Mouse (Mus musculus): ENCODE measurements around the gene Afap1. TPM values are rescaled to one million over a fixed set of nuclear protein-coding genes. Genes with fewer than 3 reads are reported as not detected.

Gene Afap1
- polyA plus RNA-seq, 2 experiments: 19.5 to 20.4 TPM

DNA sequence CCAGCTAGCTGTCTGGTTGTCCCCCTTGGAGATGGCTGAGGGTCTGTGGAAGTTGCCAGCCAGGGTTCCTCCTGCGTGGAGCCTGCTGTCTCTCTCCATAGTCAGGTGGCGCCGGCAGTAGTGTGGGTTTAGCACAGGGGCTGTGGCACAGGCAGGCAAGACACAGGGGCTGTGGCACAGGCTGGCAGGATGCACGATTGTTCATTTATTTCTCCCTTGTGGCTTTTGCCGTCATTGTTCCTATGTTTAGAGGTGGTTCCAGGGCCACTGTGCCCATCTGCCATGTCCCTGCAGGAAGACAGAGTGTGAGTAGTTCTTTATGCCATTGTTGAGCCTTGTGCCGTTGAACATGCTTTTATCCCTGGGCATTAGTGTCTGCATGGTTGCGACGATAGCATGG, 33.4 kb downstream of the Afap1 start:
- ATAC-seq (ENCODE audit: low FRiP score, low read depth): no peak
- H3K9me3 ChIP-seq (ENCODE audit: control insufficient read depth, low read length): no peaks in the 10 kb centered on the region
- peaks cover 55% of the 10 kb centered on the region for H3K4me1 ChIP-seq (ENCODE audit: control insufficient read depth, insufficient read depth, low read length)
- no peak for DNase-seq (ENCODE audit: low spot score)
- TF ChIP-seq POLR2A (IDR thresholded peaks at IDR 0.05; ENCODE audit: borderline replicate concordance, extremely low read depth, insufficient read depth, insufficient read length): no peak
- H3K4me3 ChIP-seq (replicated peaks; ENCODE audit: low read length): no peak overlapping the region
- H3K36me3 ChIP-seq (ENCODE audit: control insufficient read depth, insufficient read depth, low read length): no peaks in the 10 kb centered on the region
- no peak overlapping the region for H3K9ac ChIP-seq (ENCODE audit: low read depth, low read length, severe bottlenecking)
- H3K27me3 ChIP-seq (ENCODE audit: control insufficient read depth, insufficient read depth, low read length): no peaks in the 10 kb centered on the region
- no peak overlapping the region for H3K27ac ChIP-seq (replicated peaks; ENCODE audit: low read depth, low read length)
- no peak overlapping the region for H3K4me2 ChIP-seq (replicated peaks; ENCODE audit: low read depth, low read length, severe bottlenecking)
- WGBS: 84% methylated on average over 8 of the region's 8 CpGs

DNA sequence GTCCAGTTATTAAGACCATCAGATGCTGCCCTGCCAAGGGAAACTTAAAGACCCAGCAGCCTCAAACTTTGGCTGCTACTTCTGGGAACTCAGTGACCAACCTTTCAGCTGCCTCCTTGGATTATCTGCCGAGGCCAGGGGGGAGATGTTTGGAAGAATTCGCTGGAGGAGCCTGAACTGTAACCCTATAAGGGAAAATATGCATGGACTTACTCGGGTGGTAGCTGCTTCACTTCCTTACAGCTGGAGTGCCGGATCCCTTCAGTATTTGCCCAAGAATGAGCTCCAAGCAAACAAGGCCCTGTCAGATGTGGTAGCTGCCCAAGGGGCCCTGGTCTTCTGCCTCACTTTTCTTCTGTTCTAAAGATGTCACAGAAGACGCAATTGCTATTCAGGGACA, 38.2 kb downstream of the Afap1 start:
- ATAC-seq (ENCODE audit: low FRiP score, low read depth) (no peak), DNase-seq (ENCODE audit: low spot score) (no peak)
- Histone ChIP-seq H3K4me2 (replicated peaks; ENCODE audit: low read depth, low read length, severe bottlenecking) (no peak overlapping the region), H3K9ac (ENCODE audit: low read depth, low read length, severe bottlenecking) (no peak overlapping the region), H3K9me3 (ENCODE audit: control insufficient read depth, low read length) (no peaks in the 10 kb centered on the region), H3K27ac (replicated peaks; ENCODE audit: low read depth, low read length) (no peak overlapping the region), H3K4me1 (ENCODE audit: control insufficient read depth, insufficient read depth, low read length) (peaks cover 17% of the 10 kb centered on the region), H3K27me3 (ENCODE audit: control insufficient read depth, insufficient read depth, low read length) (no peaks in the 10 kb centered on the region), H3K4me3 (replicated peaks; ENCODE audit: low read length) (no peak overlapping the region), H3K36me3 (ENCODE audit: control insufficient read depth, insufficient read depth, low read length) (peaks cover 6% of the 10 kb centered on the region; the same call in 1 of the 2 replicates)
- no peak for TF ChIP-seq POLR2A (IDR thresholded peaks at IDR 0.05; ENCODE audit: borderline replicate concordance, extremely low read depth, insufficient read depth, insufficient read length)
- WGBS: 64% methylated on average over 5 of the region's 5 CpGs

DNA sequence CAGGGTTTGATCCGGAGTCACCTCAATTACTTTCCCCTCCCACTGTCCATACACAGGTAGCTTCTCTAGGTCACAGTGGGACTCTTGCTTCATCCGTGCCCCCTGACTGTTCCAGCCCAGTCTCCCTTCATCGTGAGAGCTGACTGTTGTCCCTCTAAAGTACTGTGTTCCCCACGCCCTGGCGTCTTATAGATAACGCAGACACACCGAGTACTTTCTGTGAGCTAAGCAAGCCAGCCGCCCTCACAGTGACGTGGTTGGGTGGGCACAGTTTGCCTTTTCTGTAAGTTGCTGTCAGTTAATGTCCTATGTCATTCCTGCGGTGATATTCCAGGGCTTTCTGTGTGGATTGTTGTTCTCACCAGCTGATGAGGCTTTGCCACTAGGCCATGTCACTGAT, 39.9 kb downstream of the Afap1 start:
- Histone ChIP-seq H3K36me3 (ENCODE audit: control insufficient read depth, insufficient read depth, low read length) (peaks cover 16% of the 10 kb centered on the region), H3K4me1 (ENCODE audit: control insufficient read depth, insufficient read depth, low read length) (no peaks in the 10 kb centered on the region), H3K4me3 (replicated peaks; ENCODE audit: low read length) (no peak overlapping the region), H3K27ac (replicated peaks; ENCODE audit: low read depth, low read length) (no peak overlapping the region), H3K9ac (ENCODE audit: low read depth, low read length, severe bottlenecking) (no peak overlapping the region), H3K27me3 (ENCODE audit: control insufficient read depth, insufficient read depth, low read length) (no peaks in the 10 kb centered on the region), H3K9me3 (ENCODE audit: control insufficient read depth, low read length) (no peaks in the 10 kb centered on the region), H3K4me2 (replicated peaks; ENCODE audit: low read depth, low read length, severe bottlenecking) (no peak overlapping the region)
- DNase-seq (ENCODE audit: low spot score): no peak
- ATAC-seq (ENCODE audit: low FRiP score, low read depth): no peak
- WGBS: 86% methylated on average over 10 of the region's 10 CpGs
- no peak for TF ChIP-seq POLR2A (IDR thresholded peaks at IDR 0.05; ENCODE audit: borderline replicate concordance, extremely low read depth, insufficient read depth, insufficient read length)

DNA sequence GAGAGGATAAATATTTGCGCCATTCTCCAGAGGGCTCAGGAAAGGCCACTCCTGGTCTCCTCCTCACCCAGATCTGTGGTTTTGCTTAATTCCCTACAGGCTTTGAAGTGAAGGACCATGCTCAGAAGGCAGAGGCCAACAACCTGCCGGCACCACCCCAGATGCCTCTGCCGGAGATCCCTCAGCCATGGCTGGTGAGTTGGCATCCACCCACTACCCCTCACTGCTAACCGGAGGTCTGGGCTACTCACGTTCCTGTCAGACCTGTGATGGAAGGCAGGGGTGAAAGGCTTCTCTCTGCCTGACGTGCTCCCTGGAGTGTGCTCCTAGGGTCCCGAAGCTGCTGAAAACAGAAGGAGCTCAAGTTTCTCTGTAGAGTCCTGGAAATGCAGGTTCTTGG, 42.8 kb downstream of the Afap1 start:
- H3K4me3 ChIP-seq (replicated peaks; ENCODE audit: low read length): no peak overlapping the region
- DNase-seq (ENCODE audit: low spot score): no peak

DNA sequence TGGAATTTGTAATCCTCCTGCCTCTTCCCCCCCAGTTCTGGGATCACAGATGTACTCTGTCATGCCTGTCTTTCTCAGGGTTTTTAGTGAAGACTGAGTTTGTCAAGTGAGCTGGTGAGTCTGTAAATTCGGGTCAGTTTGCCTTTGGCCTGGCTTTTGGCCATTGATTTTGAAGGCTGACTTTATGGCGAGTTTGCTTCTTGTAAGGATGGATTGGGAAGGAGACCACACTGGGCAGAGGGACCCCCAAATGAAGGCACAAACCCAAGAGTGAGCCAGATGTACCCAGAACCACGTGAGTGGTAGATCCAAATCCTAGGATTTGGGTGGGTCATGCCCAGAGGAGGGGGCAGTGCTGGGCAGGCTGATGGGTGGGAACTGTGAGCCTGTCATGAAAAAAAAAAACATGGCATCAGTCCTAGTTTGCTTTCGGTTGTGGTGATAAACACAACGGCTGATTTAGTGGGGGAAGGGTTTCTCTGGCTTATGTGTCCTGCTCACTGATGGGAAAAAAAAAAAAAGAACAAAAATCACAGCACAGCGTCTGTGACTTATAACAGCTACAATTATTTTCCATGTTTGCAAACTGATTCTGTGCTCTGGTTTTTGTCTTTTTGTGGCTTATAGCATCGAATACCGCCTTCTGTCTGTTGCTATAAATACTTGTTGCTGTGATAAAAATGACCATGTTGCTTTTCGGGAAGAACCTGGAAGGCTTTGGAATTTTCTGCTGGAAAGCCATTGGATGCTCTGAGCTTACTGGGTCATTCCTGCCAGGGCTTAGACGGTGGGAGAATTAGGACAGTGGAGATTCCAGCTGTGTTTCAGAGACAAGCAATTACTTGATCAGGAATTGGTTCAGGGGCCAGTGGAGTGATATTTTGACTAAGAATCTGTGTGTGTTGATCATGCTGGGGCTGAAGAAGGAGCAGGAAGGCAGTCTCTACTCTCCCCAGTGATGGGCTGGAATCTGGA, 45.4 kb downstream of the Afap1 start:
- H3K4me2 ChIP-seq (replicated peaks; ENCODE audit: low read depth, low read length, severe bottlenecking): no peak overlapping the region
- no peak overlapping the region for H3K4me3 ChIP-seq (replicated peaks; ENCODE audit: low read length)
- H3K4me1 ChIP-seq (ENCODE audit: control insufficient read depth, insufficient read depth, low read length): peaks cover 5% of the 10 kb centered on the region; the same call in 1 of the 2 replicates
- peaks cover 22% of the 10 kb centered on the region for H3K36me3 ChIP-seq (ENCODE audit: control insufficient read depth, insufficient read depth, low read length)
- H3K27ac ChIP-seq (replicated peaks; ENCODE audit: low read depth, low read length): no peak overlapping the region
- ATAC-seq (ENCODE audit: low FRiP score, low read depth): no peak
- H3K9me3 ChIP-seq (ENCODE audit: control insufficient read depth, low read length): no peaks in the 10 kb centered on the region
- H3K9ac ChIP-seq (ENCODE audit: low read depth, low read length, severe bottlenecking): no peak overlapping the region
- 66% methylated on average over 10 of the region's 10 CpGs for WGBS
- TF ChIP-seq POLR2A (IDR thresholded peaks at IDR 0.05; ENCODE audit: borderline replicate concordance, extremely low read depth, insufficient read depth, insufficient read length): no peak
- no peaks in the 10 kb centered on the region for H3K27me3 ChIP-seq (ENCODE audit: control insufficient read depth, insufficient read depth, low read length)
- DNase-seq (ENCODE audit: low spot score): no peak

More for the DNA sequence above, 42.8 kb downstream of the Afap1 start:
- no peak overlapping the region for H3K27ac ChIP-seq (replicated peaks; ENCODE audit: low read depth, low read length)
- WGBS: 70% methylated on average over 7 of the region's 7 CpGs
- H3K36me3 ChIP-seq (ENCODE audit: control insufficient read depth, insufficient read depth, low read length): peaks cover 16% of the 10 kb centered on the region
- no peak for TF ChIP-seq POLR2A (IDR thresholded peaks at IDR 0.05; ENCODE audit: borderline replicate concordance, extremely low read depth, insufficient read depth, insufficient read length)
- H3K27me3 ChIP-seq (ENCODE audit: control insufficient read depth, insufficient read depth, low read length): no peaks in the 10 kb centered on the region
- peaks cover 5% of the 10 kb centered on the region; the same call in 1 of the 2 replicates for H3K4me1 ChIP-seq (ENCODE audit: control insufficient read depth, insufficient read depth, low read length)
- ATAC-seq (ENCODE audit: low FRiP score, low read depth): no peak
- no peaks in the 10 kb centered on the region for H3K9me3 ChIP-seq (ENCODE audit: control insufficient read depth, low read length)
- no peak overlapping the region for H3K9ac ChIP-seq (ENCODE audit: low read depth, low read length, severe bottlenecking)
- H3K4me2 ChIP-seq (replicated peaks; ENCODE audit: low read depth, low read length, severe bottlenecking): no peak overlapping the region
